Mouse (Mus musculus) C2C12 (cell line): ENCODE results near the gene Rplp1. TPM values are rescaled to one million over a fixed set of nuclear protein-coding genes. Genes with fewer than 3 reads are reported as not detected.

Experiments used
- H3K27me3 ChIP-seq: one replicate; pipeline ENCODE4 v1.6.1; 2011; ENCODE audit not compliant: control insufficient read depth, insufficient read depth, insufficient read length
- H3K36me3 ChIP-seq: one replicate; pipeline ENCODE4 v1.6.1; 2011; ENCODE audit not compliant: control insufficient read depth, insufficient read depth
- H3K4me3 ChIP-seq: one replicate; pipeline ENCODE4 v1.5.1; 2011; ENCODE audit warnings: mild to moderate bottlenecking, control low read depth; ENCODE audit not compliant: poor library complexity, insufficient read depth, severe bottlenecking
- H3K79me2 ChIP-seq: one replicate; pipeline ENCODE4 v1.6.1; 2011; ENCODE audit not compliant: control insufficient read depth, insufficient read depth
- H3K79me3 ChIP-seq: one replicate; pipeline ENCODE4 v1.6.1; 2011; ENCODE audit warnings: low read depth, control low read depth
- H3ac ChIP-seq: one replicate; pipeline ENCODE3; 2011; ENCODE audit warnings: low read depth; ENCODE audit not compliant: control insufficient read depth, insufficient read length
- CEBPB ChIP-seq: IDR thresholded peaks from one replicate; pipeline ENCODE4 v1.6.1; 2011; ENCODE audit warnings: low read depth, mild to moderate bottlenecking, control low read depth, moderate library complexity
- CTCF ChIP-seq: IDR thresholded peaks from one replicate; pipeline ENCODE4 v1.5.1; 2011; ENCODE audit not compliant: control insufficient read depth, insufficient read depth, insufficient read length
- FOSL1 ChIP-seq: IDR thresholded peaks from one replicate; pipeline ENCODE4 v1.8.0; 2011; ENCODE audit warnings: mild to moderate bottlenecking, low read length; ENCODE audit not compliant: poor library complexity, insufficient read depth, severe bottlenecking
- MAX ChIP-seq: IDR thresholded peaks from one replicate; pipeline ENCODE4 v1.6.1; 2011; ENCODE audit warnings: mild to moderate bottlenecking, control low read depth
- MYOD1 ChIP-seq: IDR thresholded peaks from one replicate; pipeline ENCODE4 v1.6.1; 2011; ENCODE audit warnings: low read depth; ENCODE audit not compliant: control insufficient read depth, insufficient read length
- MYOG ChIP-seq: IDR thresholded peaks from one replicate; pipeline ENCODE4 v1.6.1; 2011; ENCODE audit not compliant: control insufficient read depth, insufficient read length; ENCODE audit errors: extremely low read depth
- USF1 ChIP-seq: IDR thresholded peaks from one replicate; pipeline ENCODE4 v1.6.1; 2011; ENCODE audit warnings: low read depth, mild to moderate bottlenecking, control low read depth, moderate library complexity
- polyA plus RNA-seq: library from polyadenylated mRNA; unstranded; fragments of >200 nt; fragmentation: generic; extraction: Trizol; gene quantifications from one replicate; pipeline ENCODE4 v1.2.1, GENCODE M21; 2012; ENCODE audit warnings: missing spikeins

Gene Rplp1
- polyA plus RNA-seq, 1 experiment = 13,097 TPM

DNA sequence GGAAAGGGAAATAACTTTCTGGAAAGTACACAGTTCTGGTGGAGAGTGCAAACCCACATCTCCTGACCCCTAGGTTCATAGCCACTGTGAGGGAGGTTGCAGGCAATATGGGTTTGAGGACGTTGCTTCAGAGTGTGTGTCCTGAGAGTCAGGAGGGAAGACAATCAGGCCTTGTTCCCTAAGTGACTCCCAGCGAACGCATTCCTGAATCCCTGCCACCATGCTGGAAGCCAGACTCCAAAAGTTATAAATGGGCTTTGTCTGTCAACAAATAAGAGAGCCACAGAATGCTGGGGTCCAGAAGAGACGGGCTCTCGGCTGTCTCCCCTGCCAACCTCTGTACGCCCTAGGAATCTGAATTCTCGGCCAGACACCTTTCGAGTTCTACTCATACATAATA, 24.5 kb downstream of the Rplp1 start:
- no peaks in the 10 kb centered on the region for H3K36me3 ChIP-seq
- no peak overlapping the region for H3K4me3 ChIP-seq
- H3ac ChIP-seq = no peak overlapping the region
- no peak for TF ChIP-seq MYOD1
- TF ChIP-seq USF1 = no peak
- peaks cover 7% of the 10 kb centered on the region for H3K27me3 ChIP-seq
- no peaks in the 10 kb centered on the region for H3K79me3 ChIP-seq
- H3K79me2 ChIP-seq = no peaks in the 10 kb centered on the region

- Histone ChIP-seq H3K36me3 (no peaks in the 10 kb centered on the region), H3K4me3 (no peak overlapping the region), H3K79me3 (no peaks in the 10 kb centered on the region), H3K79me2 (no peaks in the 10 kb centered on the region), H3ac (no peak overlapping the region), H3K27me3 (peaks cover 10% of the 10 kb centered on the region)
- TF ChIP-seq CEBPB (no peak), FOSL1 (no peak), MYOG (no peak), MYOD1 (no peak), USF1 (no peak), CTCF (no peak), MAX (no peak)
Measured at GRCm38 (mm10) chr9:61887661-61888379, 26.5 kb downstream of the Rplp1 start.

DNA sequence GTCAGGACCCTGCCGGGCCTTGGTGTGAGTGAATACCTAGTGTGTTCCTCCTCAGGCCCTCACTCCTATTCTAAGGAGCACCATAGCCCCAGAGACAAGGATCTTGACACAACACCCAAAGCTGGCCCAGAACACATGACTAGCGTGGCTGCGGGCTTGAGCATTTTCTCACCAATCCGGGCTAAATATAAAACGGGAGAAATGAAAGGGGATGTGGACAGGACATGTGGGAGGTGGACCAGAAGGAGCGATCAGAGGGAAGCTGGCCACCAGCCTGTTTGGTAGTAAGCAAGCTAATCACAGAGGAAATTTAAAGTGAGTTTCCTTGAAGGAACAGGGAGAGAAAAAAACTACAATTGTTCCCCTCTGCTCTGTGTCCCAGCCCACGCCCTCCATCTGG, 28.4 kb downstream of the Rplp1 start:
- Histone ChIP-seq H3K4me3 (no peak overlapping the region), H3ac (no peak overlapping the region), H3K36me3 (no peaks in the 10 kb centered on the region), H3K27me3 (peaks cover 10% of the 10 kb centered on the region), H3K79me3 (no peaks in the 10 kb centered on the region), H3K79me2 (no peaks in the 10 kb centered on the region)
- TF ChIP-seq MYOG (no peak), USF1 (no peak), CEBPB (no peak), CTCF (no peak), MYOD1 (no peak), MAX (no peak), FOSL1 (no peak)

GRCm38 (mm10) chr9:61884936-61885335, 29.4 kb downstream of the Rplp1 start:
- no peaks in the 10 kb centered on the region for H3K79me3 ChIP-seq
- TF ChIP-seq FOSL1 (no peak), CEBPB (no peak), MYOG (no peak), USF1 (no peak), MYOD1 (no peak), MAX (no peak), CTCF (no peak)
- no peaks in the 10 kb centered on the region for H3K36me3 ChIP-seq
- H3K79me2 ChIP-seq = no peaks in the 10 kb centered on the region
- H3K4me3 ChIP-seq = no peak overlapping the region
- H3K27me3 ChIP-seq = peaks cover 11% of the 10 kb centered on the region
- H3ac ChIP-seq = no peak overlapping the region

GRCm38 (mm10) chr9:61884375-61884774, 30.0 kb downstream of the Rplp1 start:
- Histone ChIP-seq H3K79me2 (no peaks in the 10 kb centered on the region), H3K79me3 (no peaks in the 10 kb centered on the region), H3ac (no peak overlapping the region), H3K4me3 (no peak overlapping the region), H3K36me3 (no peaks in the 10 kb centered on the region), H3K27me3 (peaks cover 16% of the 10 kb centered on the region)
- no peak for TF ChIP-seq USF1
- no peak for TF ChIP-seq CTCF
- TF ChIP-seq FOSL1 = no peak
- no peak for TF ChIP-seq MYOD1
- no peak for TF ChIP-seq CEBPB
- no peak for TF ChIP-seq MAX

DNA sequence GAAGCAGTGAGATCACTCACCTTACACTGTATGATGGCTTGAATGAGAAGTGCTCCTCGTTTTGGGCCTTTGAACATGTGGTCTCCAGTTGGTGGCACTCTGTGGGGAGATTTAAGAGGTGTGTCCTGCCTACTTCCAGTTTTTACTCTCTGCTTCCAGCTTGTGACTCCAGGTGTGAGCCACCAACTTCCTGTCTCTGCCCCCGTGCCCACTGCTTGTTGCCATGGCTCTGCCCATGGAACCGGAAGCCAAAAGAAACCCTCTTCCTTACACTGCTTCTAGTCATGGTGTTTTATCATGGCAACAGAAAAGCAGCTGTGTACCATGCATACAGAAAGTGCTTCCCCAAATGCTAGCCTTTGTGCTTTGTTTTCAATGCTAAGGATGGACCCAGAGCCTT, 32.2 kb downstream of the Rplp1 start:
- H3K79me2 ChIP-seq = no peaks in the 10 kb centered on the region
- peaks cover 12% of the 10 kb centered on the region for H3K27me3 ChIP-seq
- H3K79me3 ChIP-seq = no peaks in the 10 kb centered on the region
- TF ChIP-seq CEBPB = no peak
- TF ChIP-seq MYOD1 = no peak
- TF ChIP-seq MAX = no peak
- TF ChIP-seq CTCF = no peak
- no peak for TF ChIP-seq USF1
- no peak for TF ChIP-seq FOSL1
- no peak for TF ChIP-seq MYOG
- H3K36me3 ChIP-seq = no peaks in the 10 kb centered on the region
- H3K4me3 ChIP-seq = no peak overlapping the region
- no peak overlapping the region for H3ac ChIP-seq
